Mouse (Mus musculus) small intestine, adult 2 months (tissue): ENCODE data around the gene Tmem174.

ENCODE experiments used
- CTCF ChIP-seq: fragments of 200-500 bp; IDR thresholded peaks from 2 replicates; pipeline ENCODE4 v1.5.1; 2012; ENCODE audit warnings: low read depth, mild to moderate bottlenecking, control low read depth, inconsistent platforms, low read length, moderate library complexity, mixed read lengths; ENCODE audit not compliant: insufficient replicate concordance, insufficient read length; ENCODE audit errors: extremely low read depth
- POLR2A ChIP-seq: fragments of 200-500 bp; IDR thresholded peaks from 2 replicates; pipeline ENCODE4 v1.6.1; 2012; ENCODE audit warnings: low read depth, mild to moderate bottlenecking, control low read depth, inconsistent platforms, low read length, moderate library complexity

DNA sequence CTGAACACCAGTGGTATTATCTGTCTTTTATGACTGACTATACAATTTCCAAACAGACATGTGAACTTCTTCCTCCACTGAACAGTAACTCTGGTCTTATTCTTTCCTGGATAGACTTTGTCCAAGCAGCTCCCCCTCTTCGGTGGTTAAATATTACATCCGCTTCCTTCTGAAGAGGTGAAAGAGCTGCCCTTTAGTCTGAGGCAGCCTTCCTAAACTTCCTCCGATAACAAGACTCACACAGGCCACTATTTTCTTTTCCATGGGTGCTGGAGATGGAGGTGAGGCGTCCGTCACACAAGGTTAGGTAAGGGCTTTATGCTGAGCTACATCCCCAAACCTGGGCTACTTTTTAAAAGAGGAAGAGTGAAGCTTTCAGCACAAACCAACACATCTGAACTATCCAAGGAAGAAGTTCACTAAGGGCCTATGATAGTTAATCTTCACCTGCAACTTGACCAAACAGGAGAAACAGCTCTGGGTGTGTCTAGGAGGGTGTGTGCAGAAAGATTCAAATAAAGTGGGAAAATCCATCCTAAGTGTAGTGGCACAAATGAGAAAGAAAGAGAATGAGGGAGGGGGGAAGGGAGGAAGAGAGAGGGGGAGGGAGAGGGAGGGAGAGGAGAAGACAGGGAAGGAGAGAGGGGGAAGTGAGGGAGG, 1.4 kb upstream of the Tmem174 start:
- TF ChIP-seq CTCF, result no peak
- TF ChIP-seq POLR2A, result no peak
